Mouse (Mus musculus) brain, embryonic 14.5 days (tissue): ENCODE data around the gene Slc25a11. TPM values are rescaled to one million over a fixed set of nuclear protein-coding genes. Genes with fewer than 3 reads are reported as not detected.
A peak's percentile ranks its signal among the peaks of the same experiment; 100 is the strongest.

Experiments used
- DNase-seq: peaks from one replicate; pipeline ENCODE4 v3.0.0-alpha.2; 2011; ENCODE audit warnings: low read depth
- CTCF ChIP-seq: fragments of 200-500 bp; IDR thresholded peaks from 2 replicates; pipeline ENCODE4 v1.5.1; 2012; ENCODE audit warnings: inconsistent platforms, mild to moderate bottlenecking, moderate library complexity, borderline replicate concordance; ENCODE audit not compliant: insufficient read depth, insufficient read length; ENCODE audit errors: extremely low read depth
- POLR2A ChIP-seq: fragments of 200-500 bp; IDR thresholded peaks from 2 replicates; pipeline ENCODE4 v1.6.1; 2012; ENCODE audit warnings: mild to moderate bottlenecking, inconsistent platforms, borderline replicate concordance; ENCODE audit not compliant: poor library complexity, insufficient read depth, insufficient read length, severe bottlenecking; ENCODE audit errors: extremely low read depth
- polyA plus RNA-seq: library from polyadenylated mRNA; depleted of rRNA; stranded (reverse); fragments of >200 nt; gene quantifications from 2 replicates; pipeline ENCODE4 v1.2.3, GENCODE M21; 2012; rRNA removed

Gene Slc25a11
- polyA plus RNA-seq, 1 experiment: 129 TPM

DNA sequence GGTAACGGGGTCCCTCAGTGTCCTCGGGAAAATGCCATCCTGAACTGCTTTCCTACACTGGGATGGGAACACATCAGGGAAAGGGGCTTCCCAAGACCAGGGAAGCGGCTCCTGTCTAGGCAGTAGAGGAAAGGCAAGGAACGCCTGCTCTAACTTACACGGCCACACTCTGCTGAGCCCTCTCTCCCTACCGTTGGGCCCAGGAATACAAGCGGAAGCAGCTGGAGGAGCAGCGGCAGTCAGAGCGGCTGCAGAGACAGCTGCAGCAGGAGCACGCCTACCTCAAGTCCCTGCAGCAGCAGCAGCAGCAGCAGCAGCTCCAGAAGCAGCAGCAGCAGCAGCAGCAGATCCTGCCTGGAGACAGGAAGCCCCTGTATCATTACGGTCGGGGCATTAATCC, 40.6 kb downstream of the Slc25a11 start:
- DNase-seq: no peak
- TF ChIP-seq POLR2A (no peak), CTCF (no peak)

DNA sequence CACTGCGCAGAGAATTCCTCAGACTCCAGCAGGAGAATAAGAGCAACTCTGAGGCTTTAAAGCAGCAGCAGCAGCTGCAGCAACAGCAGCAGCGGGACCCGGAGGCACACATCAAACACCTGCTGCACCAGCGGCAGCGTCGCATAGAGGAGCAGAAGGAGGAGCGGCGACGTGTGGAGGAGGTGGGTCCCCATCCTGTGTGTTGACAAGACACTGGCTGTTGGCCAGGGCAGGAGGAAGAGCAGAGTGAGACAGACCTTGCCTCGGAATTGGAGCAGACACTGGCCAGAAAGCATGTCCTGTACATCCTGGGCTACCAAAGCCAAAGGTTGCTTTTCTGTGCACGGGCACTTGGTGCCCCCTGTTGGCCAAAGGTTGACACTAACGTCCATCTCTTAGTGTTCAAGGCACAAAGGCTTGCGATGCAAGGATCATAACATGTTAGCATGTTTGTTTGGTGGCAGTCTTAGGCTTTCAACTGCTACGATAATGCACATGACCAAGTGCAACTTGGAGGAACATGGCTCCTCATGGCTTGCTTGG, 42.2 kb downstream of the Slc25a11 start:
- DNase-seq: peak; percentile 79
- peak; percentile 91 for TF ChIP-seq CTCF
- TF ChIP-seq POLR2A: no peak

DNA sequence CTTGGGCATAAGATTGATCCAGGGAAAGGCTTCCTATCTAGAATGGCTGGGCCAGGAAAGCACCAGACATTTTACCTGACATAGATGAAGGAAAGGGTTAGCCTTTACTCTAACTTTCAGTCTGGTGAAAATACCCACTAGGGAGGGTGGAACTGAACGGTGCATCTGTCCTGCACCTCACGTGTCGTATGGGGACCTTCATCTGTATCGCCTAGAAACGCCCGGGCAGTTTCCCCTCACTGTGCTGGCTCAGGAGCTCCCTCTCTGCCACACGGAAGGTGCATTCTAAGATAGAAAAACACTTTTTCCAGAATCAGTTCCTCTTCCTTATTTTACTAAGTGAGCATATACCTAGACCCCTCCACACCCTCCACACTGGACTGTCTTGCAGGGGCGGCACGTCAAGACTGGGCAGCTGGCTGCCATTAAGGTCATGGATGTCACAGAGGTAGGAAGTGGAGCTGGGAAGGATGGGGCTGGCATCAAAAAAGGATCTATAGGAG, 48.8 kb downstream of the Slc25a11 start:
- DNase-seq: no peak
- TF ChIP-seq CTCF (no peak), POLR2A (no peak)

DNA sequence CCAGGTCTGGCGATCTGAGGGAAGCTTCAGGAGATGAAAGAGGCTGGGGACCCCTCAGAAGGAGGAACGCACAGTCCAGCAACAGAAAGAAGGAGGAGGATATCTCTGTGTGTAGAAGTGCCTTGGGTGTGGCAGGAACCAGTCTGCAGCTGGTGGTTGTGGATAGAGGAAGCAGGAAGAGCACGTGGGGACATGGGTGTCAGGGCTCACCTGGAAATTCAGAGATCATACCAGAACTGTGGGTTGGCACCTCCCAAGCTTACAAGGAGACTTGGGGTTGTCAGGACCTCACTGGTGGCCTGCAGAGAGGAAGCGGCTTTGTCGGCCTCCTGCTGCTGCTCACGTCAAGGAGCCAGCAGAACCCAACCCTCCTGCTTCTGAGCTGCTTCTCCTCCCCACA, 50.0 kb downstream of the Slc25a11 start:
- TF ChIP-seq POLR2A: no peak
- TF ChIP-seq CTCF: no peak

DNA sequence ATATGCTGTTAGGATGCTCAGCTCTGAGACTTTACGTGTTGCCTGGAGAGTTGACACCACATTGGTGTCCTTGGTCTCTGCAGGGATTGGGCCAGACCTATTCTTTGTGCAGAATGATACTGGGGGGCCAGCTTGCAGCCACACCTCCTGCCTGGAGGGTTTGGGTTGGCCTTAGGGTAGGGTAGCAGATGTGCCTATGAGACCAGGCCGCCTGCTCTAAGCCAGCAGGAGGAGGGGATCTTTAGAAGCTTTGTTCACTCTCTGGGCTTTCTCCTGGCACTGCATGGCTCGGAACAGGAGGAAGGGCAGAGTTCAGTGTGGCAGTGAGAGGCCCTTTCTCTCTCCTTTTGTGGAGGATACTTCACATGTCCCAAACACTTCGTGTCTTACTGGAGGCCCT, 51.2 kb downstream of the Slc25a11 start:
- no peak for TF ChIP-seq CTCF
- no peak for TF ChIP-seq POLR2A
- DNase-seq: peak; percentile 54

More for the DNA sequence above, 50.0 kb downstream of the Slc25a11 start:
- DNase-seq: no peak

DNA sequence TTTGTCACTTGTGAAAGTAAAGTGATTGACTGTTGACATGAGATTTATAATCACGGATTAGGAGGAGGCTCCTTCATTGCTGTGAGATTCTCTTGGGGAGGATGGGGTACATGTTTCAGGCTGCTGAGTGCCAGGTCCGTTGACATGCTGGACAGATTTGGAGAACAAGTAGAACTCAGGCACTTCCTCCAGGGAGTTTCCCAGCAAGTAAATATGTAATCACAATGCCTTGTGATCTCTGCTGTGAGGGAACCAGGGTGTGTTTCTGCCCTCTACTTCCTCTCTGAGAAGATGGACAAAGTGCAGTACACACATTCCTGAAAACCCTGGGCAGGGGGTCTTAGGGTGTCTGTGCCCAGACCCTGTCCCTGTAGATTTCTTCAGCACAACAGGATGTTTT, 51.6 kb downstream of the Slc25a11 start:
- TF ChIP-seq POLR2A: no peak
- TF ChIP-seq CTCF: no peak
- DNase-seq: no peak

DNA sequence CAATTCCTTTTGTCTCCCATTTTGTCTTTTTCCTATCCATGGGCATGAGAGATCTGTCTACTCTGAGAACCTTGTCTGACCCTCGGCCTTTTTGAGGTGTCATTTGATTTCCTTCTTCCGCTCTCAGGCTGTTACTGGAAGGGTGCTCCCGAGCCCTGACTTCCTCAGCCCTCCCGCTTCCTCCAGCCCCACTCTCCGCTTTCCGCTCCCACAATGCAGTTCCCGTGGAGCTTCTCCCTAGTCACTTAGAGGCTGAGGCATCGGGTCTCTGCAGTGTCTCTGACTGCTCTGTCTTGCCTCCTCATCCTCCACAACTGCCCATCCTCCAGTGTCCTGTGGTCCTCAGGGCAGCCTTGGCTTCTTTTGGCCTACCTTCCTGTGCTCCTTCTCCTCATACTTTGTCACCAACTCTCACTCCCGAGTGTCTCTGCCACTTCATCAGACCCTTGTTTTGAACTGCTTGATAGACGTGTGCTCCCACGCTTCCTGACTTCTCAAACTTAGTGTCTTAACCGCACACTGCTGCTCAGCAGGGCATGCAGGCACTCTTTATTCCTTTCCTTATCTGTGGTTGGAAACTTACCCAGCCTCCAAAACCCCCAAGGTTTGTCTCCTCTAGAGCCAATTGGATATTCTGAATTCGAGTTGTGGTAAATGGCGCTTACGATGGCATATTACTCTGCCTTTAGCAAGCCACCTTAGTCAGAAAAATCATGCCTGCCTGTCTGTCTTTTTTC, 52.9 kb downstream of the Slc25a11 start:
- TF ChIP-seq POLR2A (no peak), CTCF (no peak)
- DNase-seq: no peak

Other genes with a start within 250 kb of the Slc25a11 start
- 31.2 and 34.2 TPM in 2 replicates for gene Pelp1, start 237.4 kb downstream of the Slc25a11 start, polyA plus RNA-seq
- 68.7 and 86.1 TPM in 2 replicates for gene Arrb2, start 214.8 kb downstream of the Slc25a11 start, polyA plus RNA-seq
- 28.1 and 31.8 TPM in 2 replicates for gene Med11, start 195.6 kb downstream of the Slc25a11 start, polyA plus RNA-seq
- gene Zmynd15, start 188.0 kb downstream of the Slc25a11 start, polyA plus RNA-seq: 0.93 and 1.4 TPM in 2 replicates
- 3.1 and 3.5 TPM in 2 replicates for gene Cxcl16, start 187.5 kb downstream of the Slc25a11 start, polyA plus RNA-seq
- 1.6 and 2.3 TPM in 2 replicates for gene Tm4sf5, start 142.2 kb downstream of the Slc25a11 start, polyA plus RNA-seq
- 0.14 and 0.15 TPM in 2 replicates for gene Vmo1, start 132.9 kb downstream of the Slc25a11 start, polyA plus RNA-seq
- gene Gltpd2, start 128.3 kb downstream of the Slc25a11 start, polyA plus RNA-seq: 0.09 TPM in 1 of 2 replicates, not detected in the other
- gene Psmb6, start 122.1 kb downstream of the Slc25a11 start, polyA plus RNA-seq: 405 and 560 TPM in 2 replicates
- not detected in 2 replicates for gene Gm40193, start 114.5 kb downstream of the Slc25a11 start, polyA plus RNA-seq
- gene Pld2, start 107.4 kb downstream of the Slc25a11 start, polyA plus RNA-seq: 18.9 and 19.9 TPM in 2 replicates
- gene Mink1, start 84.6 kb downstream of the Slc25a11 start, polyA plus RNA-seq: 94.3 and 99.5 TPM in 2 replicates
- not detected in 2 replicates for gene 4930544D05Rik, start 31.6 kb downstream of the Slc25a11 start, polyA plus RNA-seq
- 0.16 TPM in 1 of 2 replicates, not detected in the other for gene Chrne, start 28.3 kb downstream of the Slc25a11 start, polyA plus RNA-seq
- gene Gp1ba, start 8.4 kb downstream of the Slc25a11 start, polyA plus RNA-seq: 0.06 and 0.30 TPM in 2 replicates
- gene Rnf167, start 244 bp downstream of the Slc25a11 start, polyA plus RNA-seq: 91.1 and 127 TPM in 2 replicates
- gene Pfn1, start 7.2 kb upstream of the Slc25a11 start, polyA plus RNA-seq: 419 and 479 TPM in 2 replicates
- 23.0 and 24.1 TPM in 2 replicates for gene Eno3, start 9.7 kb upstream of the Slc25a11 start, polyA plus RNA-seq
- 56.3 and 76.0 TPM in 2 replicates for gene Spag7, start 21.9 kb upstream of the Slc25a11 start, polyA plus RNA-seq
- gene Camta2, start 40.6 kb upstream of the Slc25a11 start, polyA plus RNA-seq: 17.7 and 25.2 TPM in 2 replicates
- 0.61 and 0.72 TPM in 2 replicates for gene Inca1, start 52.7 kb upstream of the Slc25a11 start, polyA plus RNA-seq
- gene Kif1c, start 53.1 kb upstream of the Slc25a11 start, polyA plus RNA-seq: 15.7 and 23.0 TPM in 2 replicates
- 5.8 and 7.7 TPM in 2 replicates for gene Zfp3, start 116.7 kb upstream of the Slc25a11 start, polyA plus RNA-seq
- not detected in 2 replicates for gene Scimp, start 165.1 kb upstream of the Slc25a11 start, polyA plus RNA-seq
- gene Rabep1, start 197.3 kb upstream of the Slc25a11 start, polyA plus RNA-seq: 20.3 and 33.9 TPM in 2 replicates